Mouse (Mus musculus) frontal cortex, adult 2 months (tissue): Measurements from ENCODE around the gene Tekt1. TPM values are rescaled to one million over a fixed set of nuclear protein-coding genes. Genes with fewer than 3 reads are reported as not detected.

Experiments used
- DNase-seq, 2 experiments: peaks; one replicate each; pipeline ENCODE4 v3.0.0; 2022; ENCODE audit warnings: low spot score in 1 of 2; ENCODE audit errors: extremely low spot score in 1 of 2
- polyA plus RNA-seq: library from polyadenylated mRNA; depleted of rRNA; stranded (reverse); fragments of >200 nt; gene quantifications from 2 replicates; pipeline ENCODE4 v1.2.3, GENCODE M21; 2012; rRNA removed

The Tekt1 gene
- polyA plus RNA-seq: 1.9 and 2.1 TPM in 2 replicates

DNA sequence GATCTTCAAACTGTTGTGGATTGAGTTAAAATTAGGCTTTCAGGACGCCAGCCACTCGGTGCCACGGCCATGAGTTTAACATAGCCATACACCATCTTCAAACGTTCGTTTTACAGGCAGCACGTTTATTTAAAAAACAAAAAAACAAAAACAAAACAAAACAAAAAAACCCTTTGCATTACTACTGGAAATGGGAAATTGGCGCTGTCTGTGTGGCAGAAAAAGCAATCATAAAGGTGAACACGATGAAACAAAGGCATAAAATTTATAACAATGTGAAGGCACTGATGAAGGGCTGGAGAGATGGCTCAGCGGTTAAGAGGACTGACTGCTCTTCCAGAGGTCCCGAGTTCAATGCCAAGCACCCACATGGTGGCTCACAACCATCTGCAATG, at the start of gene Tekt1:
Tekt1 (minus strand) TSS at position 96 of the 395 bp plus-strand sequence.
- no peak for DNase-seq

DNA sequence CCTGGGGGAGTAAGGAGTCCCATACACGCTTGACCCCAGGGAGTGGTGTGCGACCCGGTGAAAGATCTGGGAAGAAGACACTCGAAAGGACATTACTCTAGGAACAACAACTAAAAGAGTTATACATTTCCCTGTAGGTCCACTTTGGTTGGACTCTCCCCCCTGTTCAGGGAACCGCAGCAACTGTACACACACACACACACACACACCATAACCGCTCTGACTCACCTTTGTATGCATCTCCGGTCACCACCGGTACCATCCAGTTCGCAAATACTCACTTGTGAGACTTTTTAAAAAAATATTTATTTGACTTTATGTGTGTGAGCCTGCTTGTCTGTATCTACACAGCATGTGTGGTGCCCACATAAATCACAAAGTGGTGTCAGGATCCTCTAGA, 49.7 kb upstream of the Tekt1 start:
- no peak for DNase-seq

GRCm38 (mm10) chr11:72411093-72411921, 49.1 kb upstream of the Tekt1 start, which contains the start of gene Smtnl2:
Gene Smtnl2, minus strand, starts transcription at chr11:72411713.
- peak in 1 of 2 experiments; percentile 31 for DNase-seq

GRCm38 (mm10) chr11:72410521-72411092, 48.4 kb upstream of the Tekt1 start:
- no peak for DNase-seq

DNA sequence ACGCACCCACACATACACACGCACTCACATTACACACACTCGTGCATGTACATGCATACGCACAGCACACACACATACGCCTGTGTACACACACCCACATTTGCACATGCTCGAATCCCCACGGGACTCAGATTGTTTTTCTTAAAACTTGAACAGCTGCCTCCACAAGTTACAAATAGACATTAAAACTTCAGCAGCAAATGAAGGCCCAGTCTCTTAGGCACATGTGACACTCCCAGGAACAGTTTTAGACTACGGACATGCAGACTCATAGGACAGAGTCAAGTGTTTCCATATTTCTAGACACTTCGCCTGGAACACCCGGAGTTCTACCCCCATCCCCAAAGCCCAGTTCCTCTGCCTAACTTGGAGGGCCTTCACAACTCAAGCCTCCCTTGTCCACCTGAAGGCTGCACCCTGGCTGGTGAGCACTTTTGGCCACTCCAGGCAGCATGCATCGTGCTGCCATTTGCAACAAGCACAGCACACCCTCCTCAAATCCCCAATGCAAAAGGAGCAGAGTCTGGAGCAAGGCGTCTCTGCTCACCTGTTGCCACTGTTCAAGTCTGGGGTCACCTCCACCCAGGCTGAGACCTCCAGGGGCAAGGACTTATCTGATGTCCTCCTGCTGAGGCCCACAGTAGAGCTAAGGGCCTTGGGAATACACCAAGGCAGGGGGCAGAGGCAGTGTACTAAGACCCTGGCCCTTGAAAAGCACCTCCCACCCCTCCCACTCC, 47.6 kb upstream of the Tekt1 start:
- no peak for DNase-seq

DNA sequence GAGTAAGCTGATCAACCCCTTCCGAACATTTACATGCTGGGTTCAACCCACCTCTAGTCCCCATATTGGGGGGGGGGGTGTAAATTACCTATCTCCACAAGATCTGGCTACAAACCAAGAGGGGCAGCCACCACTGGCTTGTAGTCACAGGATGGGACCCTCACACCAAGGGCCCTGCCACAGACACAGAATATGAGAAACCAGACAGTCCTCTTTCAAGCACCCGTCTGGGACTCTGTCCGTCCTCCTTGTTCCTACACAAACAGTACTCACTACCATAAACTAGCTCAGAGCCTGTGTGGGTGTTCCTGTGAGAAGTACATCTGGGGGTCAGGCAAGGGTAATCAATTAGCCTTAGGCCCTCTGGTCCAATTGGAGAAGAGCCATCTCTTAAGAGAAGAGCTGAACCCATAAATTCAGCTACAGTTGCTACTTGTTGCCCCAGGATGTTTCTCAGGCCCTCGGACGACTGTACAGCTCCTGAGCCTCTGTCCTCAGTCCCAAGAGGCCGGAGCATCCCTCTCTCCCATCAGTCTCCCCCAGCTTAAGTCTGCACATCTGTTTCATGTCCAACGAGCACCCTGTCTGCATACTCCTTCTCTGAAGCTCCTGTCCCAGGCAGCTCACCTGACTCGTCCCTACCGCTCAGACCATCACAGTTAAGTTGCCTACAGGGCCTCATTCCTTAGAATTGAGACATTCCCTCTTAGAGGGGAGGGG, 46.4 kb upstream of the Tekt1 start:
- DNase-seq: no peak

DNA sequence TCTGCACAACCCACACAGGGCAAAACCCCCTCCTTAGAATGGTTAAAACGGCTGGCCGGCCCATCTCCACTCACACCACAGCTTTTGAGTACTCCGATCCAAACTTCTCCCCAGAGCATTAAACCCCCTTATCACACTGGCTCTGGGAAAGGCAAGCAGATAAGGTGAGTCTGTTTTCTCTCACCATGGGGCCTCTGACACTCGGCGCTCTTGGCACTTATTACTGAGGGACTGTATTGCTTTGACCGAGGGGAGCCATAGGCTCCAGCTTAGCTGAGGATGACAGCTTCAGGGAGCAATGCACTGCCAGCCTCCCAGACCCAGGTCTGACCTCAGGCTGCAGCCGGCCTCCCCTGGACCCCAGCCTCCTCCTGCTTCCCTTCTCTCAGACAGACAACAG, 45.3 kb upstream of the Tekt1 start:
- DNase-seq: no peak

GRCm38 (mm10) chr11:72407081-72407480, 44.8 kb upstream of the Tekt1 start:
- no peak for DNase-seq

DNA sequence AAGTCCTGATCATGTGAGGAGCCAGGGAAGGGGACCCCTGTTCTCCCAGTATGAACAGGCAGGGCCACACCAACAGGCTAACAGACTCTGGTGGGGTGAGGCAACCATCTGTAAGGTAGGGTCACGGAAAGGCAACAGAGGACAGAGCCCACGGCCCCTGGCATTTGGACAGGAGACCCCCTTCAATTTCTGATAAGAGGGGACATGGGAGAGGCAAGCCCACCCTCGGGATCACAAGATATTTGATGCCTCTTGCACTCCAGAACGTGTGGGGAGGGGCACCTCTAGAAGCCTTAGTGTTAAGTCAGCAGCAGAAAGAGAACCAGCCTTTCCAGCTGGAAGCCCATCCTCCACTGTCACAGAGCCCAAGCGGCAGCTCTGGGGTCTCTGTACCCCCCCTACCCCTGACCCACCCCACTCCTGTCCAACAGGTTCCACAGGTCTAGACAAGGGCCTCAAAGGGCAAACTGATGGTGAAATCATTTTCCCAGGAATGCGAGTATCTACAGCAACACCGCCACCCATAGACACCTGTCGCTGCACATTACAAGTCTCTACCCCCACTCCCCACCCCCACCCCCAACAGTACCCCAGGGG, 43.9 kb upstream of the Tekt1 start:
- DNase-seq: no peak

DNA sequence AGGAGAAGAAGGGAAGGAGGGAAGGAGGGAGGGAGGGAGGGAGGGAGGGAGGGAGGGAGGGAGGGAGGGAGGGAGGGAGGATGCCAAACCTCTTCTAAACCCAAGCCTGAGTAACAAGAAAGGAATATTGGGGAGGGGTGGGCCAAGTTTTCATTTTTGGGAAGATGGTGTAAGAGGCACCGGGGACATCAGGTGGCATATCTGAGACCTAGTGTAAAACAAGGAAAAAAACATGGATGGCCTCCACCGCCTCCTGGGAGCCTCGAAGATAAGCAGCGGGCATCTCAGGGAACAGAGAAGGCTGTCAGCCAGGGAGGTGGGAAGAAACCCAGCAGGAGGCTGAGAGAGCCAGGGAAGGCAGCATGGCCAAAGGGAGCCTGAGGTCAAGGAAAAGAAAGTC, 43.3 kb upstream of the Tekt1 start:
- no peak for DNase-seq

- no peak for DNase-seq
Observed at GRCm38 (mm10) chr11:72402969-72403368, 40.7 kb upstream of the Tekt1 start.

GRCm38 (mm10) chr11:72402017-72402416, 39.8 kb upstream of the Tekt1 start:
- DNase-seq: no peak

DNA sequence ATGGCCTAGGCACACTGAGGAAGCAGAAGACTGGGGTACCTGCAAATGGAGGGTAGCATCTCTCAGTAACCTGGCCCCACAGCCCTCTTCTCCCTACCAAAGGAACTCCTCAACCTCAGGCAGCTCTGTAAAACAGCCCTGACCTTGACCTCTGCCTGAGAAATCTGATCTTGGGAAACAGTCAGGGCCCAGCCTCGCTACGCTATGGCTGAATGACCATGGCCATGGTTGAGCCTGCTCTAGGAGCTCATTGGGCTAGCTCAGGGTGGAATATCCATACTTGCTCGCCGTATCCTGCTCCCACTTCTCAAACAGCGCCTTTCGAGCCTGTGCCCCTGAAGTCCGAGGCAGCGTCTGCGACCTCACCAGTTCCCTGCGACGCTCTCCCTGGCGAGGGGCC, 38.8 kb upstream of the Tekt1 start:
- DNase-seq: no peak

GRCm38 (mm10) chr11:72397811-72398525, 35.7 kb upstream of the Tekt1 start:
- DNase-seq: no peak

DNA sequence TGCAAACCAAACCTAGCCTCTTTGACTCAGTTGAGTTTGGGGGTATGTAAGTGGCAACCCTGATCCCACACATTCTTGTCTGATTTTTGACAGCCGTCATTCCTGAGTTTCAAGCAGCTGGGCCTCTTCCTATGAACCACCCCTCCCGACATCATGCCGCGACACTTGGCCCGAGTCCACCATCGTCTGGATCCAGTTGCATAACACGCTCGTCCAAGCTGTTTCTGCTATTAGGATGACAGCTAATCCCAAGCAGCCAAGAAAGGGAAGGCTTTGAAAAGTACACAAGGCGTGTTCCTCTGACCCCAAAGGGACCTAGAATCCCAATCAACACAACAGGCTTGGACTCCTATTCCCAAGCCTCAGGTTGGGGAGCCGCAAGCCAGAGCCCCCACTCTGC, 34.8 kb upstream of the Tekt1 start:
- DNase-seq: peak in 1 of 2 experiments; percentile 7

DNA sequence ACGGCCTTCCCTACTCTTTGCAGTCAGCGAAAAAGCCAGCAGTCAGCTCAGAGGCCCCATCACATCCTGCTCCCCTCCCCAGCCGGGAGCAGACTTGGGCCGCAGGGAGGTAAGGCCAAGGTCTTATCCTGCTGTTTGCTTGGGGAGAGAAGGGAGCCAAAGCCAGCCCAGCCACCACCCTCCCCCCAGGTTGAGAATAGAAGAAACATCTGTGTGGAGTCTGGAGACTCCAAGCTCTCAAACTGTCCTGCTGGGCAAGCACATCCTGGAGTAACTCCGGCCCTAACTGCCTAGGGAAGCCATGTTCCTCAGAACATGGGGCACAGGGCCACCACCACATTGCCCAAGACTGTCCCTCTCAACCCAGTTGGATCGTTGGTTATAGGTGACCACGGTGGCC, 34.4 kb upstream of the Tekt1 start:
- no peak for DNase-seq

GRCm38 (mm10) chr11:72395652-72396051, 33.4 kb upstream of the Tekt1 start:
- DNase-seq: no peak

GRCm38 (mm10) chr11:72394694-72395093, 32.5 kb upstream of the Tekt1 start:
- no peak for DNase-seq

- no peak for DNase-seq
Observed at GRCm38 (mm10) chr11:72393669-72394068, 31.4 kb upstream of the Tekt1 start.

DNA sequence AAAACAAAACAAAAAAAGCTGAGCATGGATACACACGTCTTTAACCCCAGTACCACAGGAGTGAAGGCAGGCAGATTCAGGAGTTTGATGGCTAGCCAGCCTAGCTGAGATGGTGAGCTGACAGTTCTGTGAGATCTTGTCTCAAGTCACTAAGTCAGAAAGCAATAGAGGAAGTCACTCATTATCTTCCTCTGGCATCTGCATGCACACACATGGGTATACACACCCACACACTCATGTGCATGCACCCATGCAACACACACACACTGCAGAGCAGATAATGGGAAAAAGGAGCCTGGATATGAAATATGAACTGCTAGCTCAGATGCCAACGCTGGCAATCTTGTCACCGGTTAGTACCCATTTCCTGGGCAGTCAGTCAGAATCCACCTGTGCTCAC, 31.0 kb upstream of the Tekt1 start:
- DNase-seq: no peak
